ENCODE assay signal across 27 mouse cellular contexts in the genomic region with DNA sequence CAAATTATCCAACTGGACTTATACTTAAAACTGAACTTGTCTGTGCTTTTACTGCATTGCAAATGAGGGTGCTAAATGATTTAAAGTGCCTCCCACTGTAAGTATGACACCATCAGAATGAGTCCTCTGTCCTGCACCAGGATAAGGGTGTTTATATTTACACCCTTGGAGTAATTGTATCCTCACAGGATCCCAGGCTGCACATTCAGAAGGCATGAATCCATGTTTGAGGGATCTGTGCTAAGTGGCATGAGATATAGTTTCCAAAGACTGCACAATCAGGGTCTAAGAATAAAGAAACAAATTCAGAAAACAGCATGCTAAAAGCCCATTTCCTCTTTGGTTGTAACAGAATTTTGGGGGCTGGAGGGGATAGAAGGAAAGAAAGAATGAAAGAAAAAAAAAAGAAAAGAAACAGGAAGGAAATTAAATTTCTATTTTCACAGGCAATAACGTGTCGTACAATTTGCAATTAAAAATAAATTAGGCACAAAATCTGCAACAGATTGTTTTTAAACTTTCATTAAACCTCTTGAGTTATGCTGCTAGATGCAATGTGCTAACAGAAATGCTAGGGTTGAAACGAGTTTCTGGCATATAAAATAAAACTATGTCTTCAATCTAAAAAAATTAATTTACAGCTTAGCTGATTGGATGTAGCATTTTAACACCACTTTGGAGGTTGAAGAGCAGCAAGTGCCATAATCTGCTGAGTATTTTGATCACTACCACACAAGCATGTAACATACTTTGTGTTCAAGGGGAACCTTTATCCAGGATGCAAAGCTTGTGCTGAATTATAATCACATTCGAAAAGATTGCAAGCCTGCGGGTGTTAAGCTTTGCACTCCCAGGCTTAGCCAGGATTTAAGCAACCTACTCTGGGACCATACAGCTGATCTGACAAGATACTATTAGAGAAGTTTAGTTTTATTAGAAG.
A peak's percentile ranks its signal among the peaks of the same experiment; 100 is the strongest.
DNase-seq lines count a peak whose midpoint lies in the region; ATAC-seq and TF ChIP-seq lines count a peak whose summit lies in the region.
"Had no signal": no experiment of that assay in that cellular context is flagged by ENCODE, and none has a peak within 500 bp of the region (broad histone marks: within the 10 kb centered on the region; RNA-seq: fewer than 3 reads in every experiment).

No protein-coding gene starts in this region.

- H3K27me3 ChIP-seq in forebrain, embryonic 14.5 days (replicated peaks; ENCODE audit: control insufficient read depth, insufficient read depth, low read length): no peaks in the 10 kb centered on the region
- no peaks in the 10 kb centered on the region for H3K27me3 ChIP-seq in forebrain, embryonic 10.5 days (ENCODE audit: poor library complexity, severe bottlenecking)
- H3K27me3 ChIP-seq in forebrain, embryonic 16.5 days (replicated peaks; ENCODE audit: control insufficient read depth, insufficient read depth, low read length): no peaks in the 10 kb centered on the region
- no peaks in the 10 kb centered on the region for H3K27me3 ChIP-seq in forebrain, embryonic 13.5 days
- H3K27me3 ChIP-seq in heart, embryonic 16.5 days (ENCODE audit: control insufficient read depth, insufficient read depth, low read length): no peaks in the 10 kb centered on the region
- H3K27me3 ChIP-seq: CH12.LX; embryonic facial prominence, embryonic 13.5 days; embryonic facial prominence, embryonic 15.5 days had no signal

- no peaks in the 10 kb centered on the region for H3K36me3 ChIP-seq in forebrain, embryonic 14.5 days (ENCODE audit: control insufficient read depth, insufficient read depth, low read length)
- H3K36me3 ChIP-seq in forebrain, embryonic 10.5 days (replicated peaks): no peaks in the 10 kb centered on the region
- no peaks in the 10 kb centered on the region for H3K36me3 ChIP-seq in forebrain, embryonic 16.5 days (ENCODE audit: control insufficient read depth, insufficient read depth)
- no peaks in the 10 kb centered on the region for H3K36me3 ChIP-seq in forebrain, embryonic 13.5 days (ENCODE audit: poor library complexity, severe bottlenecking)
- H3K36me3 ChIP-seq in heart, embryonic 16.5 days (ENCODE audit: control insufficient read depth, insufficient read depth): no peaks in the 10 kb centered on the region
- H3K36me3 ChIP-seq: embryonic facial prominence, embryonic 13.5 days; embryonic facial prominence, embryonic 15.5 days; G1E had no signal

- H3K27ac ChIP-seq in forebrain, embryonic 14.5 days (ENCODE audit: low read depth, low read length): no peak overlapping the region
- no peak overlapping the region for H3K27ac ChIP-seq in forebrain, embryonic 10.5 days
- H3K27ac ChIP-seq in forebrain, embryonic 16.5 days (ENCODE audit: low read length): peak overlapping the region; percentile 21; the same call in 1 of the 2 replicates
- no peak overlapping the region for H3K27ac ChIP-seq in forebrain, embryonic 13.5 days
- peak overlapping the region; percentile 31; the same call in 1 of the 2 replicates for H3K27ac ChIP-seq in heart, embryonic 16.5 days (ENCODE audit: low read length)
- H3K27ac ChIP-seq: embryonic facial prominence, embryonic 13.5 days; embryonic facial prominence, embryonic 15.5 days had no signal

- TF ChIP-seq POLR2A in brain, embryonic 14.5 days (IDR thresholded peaks at IDR 0.05; ENCODE audit: borderline replicate concordance, extremely low read depth, insufficient read depth, insufficient read length, poor library complexity, severe bottlenecking): no peak

- WGBS in forebrain, embryonic 14.5 days: 58% methylated on average over 5 of the region's 5 CpGs
- 76% methylated on average over 5 of the region's 5 CpGs for WGBS in forebrain, embryonic 10.5 days
- 37% methylated on average over 5 of the region's 5 CpGs for WGBS in forebrain, embryonic 16.5 days
- 62% methylated on average over 5 of the region's 5 CpGs for WGBS in forebrain, embryonic 13.5 days
- WGBS in heart, embryonic 16.5 days: 70% methylated on average over 5 of the region's 5 CpGs

- ATAC-seq in forebrain, embryonic 14.5 days: no peak
- peak; percentile 80 for ATAC-seq in forebrain, embryonic 16.5 days
- ATAC-seq in forebrain, embryonic 13.5 days: no peak
- ATAC-seq in heart, embryonic 16.5 days (replicated peaks; ENCODE audit: extremely low read depth, insufficient read depth, low FRiP score): no peak
- ATAC-seq: activated CD4-positive, CD25-positive, alpha-beta regulatory T cell, adult 4 months; CD4-positive, CD25-positive, alpha-beta regulatory T cell, adult 4 months; Patski had no signal

- intact Hi-C loops in heart, postnatal 10 days (cut with DNase I): no loop called here
- intact Hi-C loops in left cerebral cortex, postnatal 4 days (cut with DNase I): no loop called here

- no peaks in the 10 kb centered on the region for H3K4me1 ChIP-seq in forebrain, embryonic 14.5 days (ENCODE audit: control insufficient read depth, insufficient read depth, low read length)
- 0 out of 2 replicates have a peak, but pooled peaks cover 4% of the 10 kb centered on the region for H3K4me1 ChIP-seq in forebrain, embryonic 10.5 days
- H3K4me1 ChIP-seq in forebrain, embryonic 16.5 days (replicated peaks; ENCODE audit: control insufficient read depth, insufficient read depth, low read length): peaks cover 4% of the 10 kb centered on the region
- H3K4me1 ChIP-seq in forebrain, embryonic 13.5 days: no peaks in the 10 kb centered on the region
- no peaks in the 10 kb centered on the region for H3K4me1 ChIP-seq in heart, embryonic 16.5 days (ENCODE audit: control insufficient read depth, insufficient read depth, low read length)
- H3K4me1 ChIP-seq: embryonic facial prominence, embryonic 13.5 days; embryonic facial prominence, embryonic 15.5 days had no signal

- H3K4me3 ChIP-seq in forebrain, embryonic 14.5 days (ENCODE audit: low read depth, low read length): no peak overlapping the region
- H3K4me3 ChIP-seq in forebrain, embryonic 10.5 days: no peak overlapping the region
- H3K4me3 ChIP-seq in forebrain, embryonic 16.5 days (replicated peaks; ENCODE audit: low read length): no peak overlapping the region
- no peak overlapping the region for H3K4me3 ChIP-seq in forebrain, embryonic 13.5 days
- no peak overlapping the region for H3K4me3 ChIP-seq in heart, embryonic 16.5 days (ENCODE audit: low read length)
- H3K4me3 ChIP-seq: embryonic facial prominence, embryonic 13.5 days; embryonic facial prominence, embryonic 15.5 days; erythroblast, embryonic 14.5 days had no signal

- H3K9me3 ChIP-seq in forebrain, embryonic 14.5 days (replicated peaks; ENCODE audit: control insufficient read depth, low read length): no peaks in the 10 kb centered on the region
- no peaks in the 10 kb centered on the region for H3K9me3 ChIP-seq in forebrain, embryonic 10.5 days
- no peaks in the 10 kb centered on the region for H3K9me3 ChIP-seq in forebrain, embryonic 16.5 days (ENCODE audit: control insufficient read depth, low read length)
- H3K9me3 ChIP-seq in forebrain, embryonic 13.5 days (replicated peaks): no peaks in the 10 kb centered on the region
- no peaks in the 10 kb centered on the region for H3K9me3 ChIP-seq in heart, embryonic 16.5 days (replicated peaks; ENCODE audit: control insufficient read depth, low read length)
- H3K9me3 ChIP-seq: embryonic facial prominence, embryonic 13.5 days; embryonic facial prominence, embryonic 15.5 days had no signal

- TF ChIP-seq CTCF in brain, embryonic 14.5 days (IDR thresholded peaks at IDR 0.05; ENCODE audit: borderline replicate concordance, extremely low read depth, insufficient read depth, insufficient read length): no peak

- no peak overlapping the region for H3K9ac ChIP-seq in forebrain, embryonic 14.5 days (ENCODE audit: low read length)
- no peak overlapping the region for H3K9ac ChIP-seq in forebrain, embryonic 16.5 days (replicated peaks; ENCODE audit: low read depth, low read length)
- H3K9ac ChIP-seq in forebrain, embryonic 13.5 days: no peak overlapping the region
- no peak overlapping the region for H3K9ac ChIP-seq in heart, embryonic 16.5 days (ENCODE audit: low read length)
- H3K9ac ChIP-seq: embryonic facial prominence, embryonic 13.5 days; embryonic facial prominence, embryonic 15.5 days had no signal

- peak; percentile 18 for DNase-seq in forebrain, embryonic 14.5 days (ENCODE audit: low spot score)
- no peak for DNase-seq in forebrain, embryonic 10.5 days (ENCODE audit: extremely low spot score, low spot score)
- no peak for DNase-seq in heart, postnatal 10 days
- DNase-seq in brain, embryonic 14.5 days (ENCODE audit: low read depth): peak; percentile 30
- no peak for DNase-seq in left cerebral cortex, postnatal 4 days
- DNase-seq: adrenal gland, adult 2 months; adrenal gland, postnatal 10 days; adrenal gland, postnatal 25 days; B cell, adult 2 months; cerebellum, adult 11 months; cerebellum, adult 18-20 months; cerebellum, adult 8-10 months; cerebellum, adult 9-11 months; cerebellum, postnatal 14 days; cerebellum, postnatal 36 days; embryo, embryonic 11 days had no signal

- no peak overlapping the region for H3K4me2 ChIP-seq in forebrain, embryonic 14.5 days (ENCODE audit: low read length)
- H3K4me2 ChIP-seq in forebrain, embryonic 16.5 days (ENCODE audit: low read length): no peak overlapping the region
- no peak overlapping the region for H3K4me2 ChIP-seq in forebrain, embryonic 13.5 days
- no peak overlapping the region for H3K4me2 ChIP-seq in heart, embryonic 16.5 days (ENCODE audit: low read depth, low read length)
- H3K4me2 ChIP-seq: embryonic facial prominence, embryonic 13.5 days; embryonic facial prominence, embryonic 15.5 days had no signal

Comparison
In these comparisons a context has a peak if more than half of its experiments do, and no peak if none do; other contexts are left out.
1. DNase-seq: peak in forebrain, embryonic 14.5 days (single experiment) and brain, embryonic 14.5 days (single experiment); none in forebrain, embryonic 10.5 days (single experiment), heart, postnatal 10 days (0 of 2) and left cerebral cortex, postnatal 4 days (single experiment).
2. H3K27ac ChIP-seq: peak in forebrain, embryonic 16.5 days (single experiment) and heart, embryonic 16.5 days (single experiment); none in forebrain, embryonic 14.5 days (single experiment), forebrain, embryonic 10.5 days (single experiment) and forebrain, embryonic 13.5 days (single experiment).